Mouse (Mus musculus): ENCODE results near the gene Cchcr1.

DNA sequence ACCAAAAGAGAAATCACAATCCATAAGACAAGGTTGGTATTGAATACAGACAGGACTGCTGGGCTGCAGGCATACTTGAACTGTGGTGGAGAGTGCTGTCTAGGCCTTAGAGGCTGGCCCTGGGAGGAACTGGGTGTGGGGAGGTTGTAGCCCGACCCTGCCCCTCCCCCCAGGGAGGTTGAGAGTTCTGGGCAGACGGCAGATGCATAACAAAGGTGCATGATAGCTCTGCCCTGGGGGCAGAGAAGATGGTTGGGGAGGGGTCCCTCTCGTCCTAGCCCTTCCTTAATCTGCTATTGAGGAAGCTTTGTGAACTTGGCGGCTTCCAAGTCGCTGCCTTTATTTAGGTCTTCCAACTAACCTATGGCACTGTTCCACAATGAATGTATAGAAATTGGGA, 13.1 kb upstream of the Cchcr1 start:
- TF ChIP-seq CHD2 (IDR thresholded peaks at IDR 0.05; ENCODE audit: low read depth, low read length) (peak; percentile 84), HCFC1 (IDR thresholded peaks at IDR 0.05; ENCODE audit: borderline replicate concordance, insufficient read depth, low read length) (peak; percentile 59; the same call in 1 of the 2 replicates)

Data from ES-E14 (cell line).